Mouse (Mus musculus) C2C12 (cell line): Measurements from ENCODE around the gene Plekhb2.

Experiments used
- CEBPB ChIP-seq: IDR thresholded peaks from one replicate; pipeline ENCODE4 v1.6.1; 2011; ENCODE audit warnings: low read depth, mild to moderate bottlenecking, control low read depth, moderate library complexity
- CTCF ChIP-seq: IDR thresholded peaks from one replicate; pipeline ENCODE4 v1.5.1; 2011; ENCODE audit not compliant: control insufficient read depth, insufficient read depth, insufficient read length
- MAX ChIP-seq: IDR thresholded peaks from one replicate; pipeline ENCODE4 v1.6.1; 2011; ENCODE audit warnings: mild to moderate bottlenecking, control low read depth
- MYOD1 ChIP-seq: IDR thresholded peaks from one replicate; pipeline ENCODE4 v1.6.1; 2011; ENCODE audit warnings: low read depth; ENCODE audit not compliant: control insufficient read depth, insufficient read length

DNA sequence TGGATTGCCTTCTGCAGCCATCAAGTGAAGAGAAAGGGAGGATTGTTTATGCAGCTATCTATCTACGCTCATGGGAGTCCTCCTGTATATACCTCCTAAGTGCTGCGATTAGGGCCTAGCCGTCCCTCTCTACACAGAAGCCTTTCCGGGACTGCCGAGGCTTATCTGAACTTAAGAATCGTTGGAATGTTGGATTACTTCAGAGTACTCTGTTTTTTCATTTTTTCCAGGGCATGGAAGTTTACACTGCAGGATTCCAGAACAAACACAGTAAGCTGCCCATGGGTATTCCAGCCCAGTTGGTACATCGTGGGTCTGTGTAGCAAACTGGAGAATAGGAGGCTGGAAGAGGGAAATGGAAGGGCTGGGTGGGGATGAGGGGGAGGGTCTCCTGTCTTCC is 14.5 kb downstream of the Plekhb2 start:
- TF ChIP-seq CEBPB: no peak
- no peak for TF ChIP-seq CTCF
- no peak for TF ChIP-seq MAX
- TF ChIP-seq MYOD1: no peak
